Mouse (Mus musculus) adrenal gland, adult 18-20 months (tissue): Measurements from ENCODE around the gene Hcn3. TPM values are rescaled to one million over a fixed set of nuclear protein-coding genes. Genes with fewer than 3 reads are reported as not detected.
"Not testable (repeated sequence)": the region's sequence is repeated elsewhere in the genome, so short reads cannot be mapped to it uniquely, and the experiment has no call there.

ENCODE experiments used
- DNase-seq, 2 experiments: peaks; one replicate each; pipeline ENCODE4 v3.0.0; 2021 to 2022; ENCODE audit warnings: low spot score in 2 of 2
- total RNA-seq, 2 experiments: library from RNA; stranded (reverse); gene quantifications; 1 replicate in 1 of 2; 2 replicates in 1 of 2; pipeline ENCODE4 v1.2.3; 2021

Gene Hcn3
- total RNA-seq, 2 experiments from 2014 or later: 2.6 to 7.7 TPM

DNA sequence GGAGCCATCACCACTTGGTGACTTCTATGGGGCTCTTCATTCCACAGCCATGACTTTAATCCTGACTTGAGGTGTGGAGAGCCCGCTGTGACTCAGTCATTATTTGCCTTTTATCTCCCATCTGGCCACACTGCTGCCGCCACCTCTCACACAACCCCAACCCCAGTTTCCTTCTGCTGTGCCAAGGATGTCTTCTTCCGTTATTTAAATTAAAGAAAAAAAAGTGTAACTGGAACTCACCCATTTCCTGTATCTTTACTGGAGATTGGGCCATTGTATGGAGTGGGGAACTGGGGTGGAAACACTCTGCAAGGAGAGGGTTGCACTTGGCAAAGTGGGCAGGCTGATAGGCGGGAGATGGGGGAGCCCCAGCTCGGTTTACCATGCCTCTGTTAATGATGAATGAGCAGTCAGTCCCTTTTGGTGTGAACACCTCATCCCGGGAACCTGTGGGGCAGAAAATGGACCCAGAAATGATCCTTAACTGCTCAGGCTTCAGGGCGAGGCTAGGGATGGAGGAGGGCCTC is 22.6 kb upstream of the Hcn3 start:
- no peak for DNase-seq

- DNase-seq: no peak
Observed at GRCm38 (mm10) chr3:89181749-89182500, 21.9 kb upstream of the Hcn3 start.

GRCm38 (mm10) chr3:89179056-89179455 is 19.1 kb upstream of the Hcn3 start:
- DNase-seq: no peak

- no peak for DNase-seq
Observed at GRCm38 (mm10) chr3:89178107-89178385, 18.1 kb upstream of the Hcn3 start.

DNA sequence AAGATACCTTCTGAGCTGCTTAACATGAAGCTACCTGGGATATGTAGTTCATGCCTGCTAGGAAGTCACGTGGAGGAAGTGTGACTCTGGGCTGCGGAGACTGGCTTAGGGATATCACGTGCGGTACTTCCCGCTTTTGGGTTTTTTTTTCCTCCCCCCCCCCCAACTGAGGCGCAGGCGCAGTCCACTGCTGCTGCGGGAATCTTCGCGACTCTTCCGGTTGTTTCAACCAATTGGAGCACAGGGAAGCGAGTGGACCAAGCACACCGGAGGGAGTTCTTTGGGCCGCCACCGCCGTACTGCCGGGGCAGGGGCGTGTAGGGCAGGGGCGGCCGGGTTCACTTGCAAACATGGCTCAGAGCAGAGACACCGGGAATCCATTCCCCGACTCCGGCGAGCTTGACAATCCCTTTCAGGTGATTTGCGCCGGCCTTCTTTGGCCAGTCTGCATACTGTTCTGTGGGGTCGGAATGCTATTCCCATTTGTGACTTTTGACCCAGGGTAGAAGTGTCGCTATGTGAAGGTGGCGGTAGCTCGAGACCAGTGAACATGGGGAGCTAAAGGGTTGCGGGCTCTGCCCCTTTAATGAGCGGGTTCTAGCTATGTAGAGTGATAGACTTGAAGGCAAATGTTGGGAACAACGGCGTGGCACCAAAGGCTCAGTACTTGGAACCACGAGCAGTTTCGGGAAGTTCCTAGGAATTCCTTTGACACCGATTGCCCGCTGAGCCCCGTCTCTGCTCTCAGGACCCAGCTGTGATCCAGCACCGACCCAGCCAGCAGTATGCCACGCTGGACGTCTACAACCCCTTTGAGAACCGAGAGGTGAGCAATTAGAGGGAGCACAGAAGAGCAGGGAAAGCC is 17.5 kb upstream of the Hcn3 start, which contains the start of gene Scamp3:
Gene Scamp3 (plus strand): TSS at position 232 of the 865 bp plus-strand sequence.
- peak; percentile 75 to 78 for DNase-seq

DNA sequence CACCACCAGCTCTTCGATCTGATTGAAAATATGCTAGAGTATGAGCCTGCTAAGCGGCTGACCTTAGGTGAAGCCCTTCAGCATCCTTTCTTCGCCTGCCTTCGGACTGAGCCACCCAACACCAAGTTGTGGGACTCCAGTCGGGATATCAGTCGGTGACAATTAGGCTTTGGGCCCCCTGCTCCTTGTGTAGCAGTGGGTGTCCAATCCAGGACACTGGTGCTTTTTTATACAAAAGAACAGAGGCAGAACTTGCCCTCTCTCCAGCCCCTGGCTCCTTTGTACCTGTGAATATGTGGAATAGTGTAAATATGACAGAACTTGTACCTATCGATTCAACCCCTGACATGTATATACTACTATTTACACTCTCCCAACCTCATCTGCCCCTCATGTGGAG is 16.4 kb upstream of the Hcn3 start:
- DNase-seq: no peak

DNA sequence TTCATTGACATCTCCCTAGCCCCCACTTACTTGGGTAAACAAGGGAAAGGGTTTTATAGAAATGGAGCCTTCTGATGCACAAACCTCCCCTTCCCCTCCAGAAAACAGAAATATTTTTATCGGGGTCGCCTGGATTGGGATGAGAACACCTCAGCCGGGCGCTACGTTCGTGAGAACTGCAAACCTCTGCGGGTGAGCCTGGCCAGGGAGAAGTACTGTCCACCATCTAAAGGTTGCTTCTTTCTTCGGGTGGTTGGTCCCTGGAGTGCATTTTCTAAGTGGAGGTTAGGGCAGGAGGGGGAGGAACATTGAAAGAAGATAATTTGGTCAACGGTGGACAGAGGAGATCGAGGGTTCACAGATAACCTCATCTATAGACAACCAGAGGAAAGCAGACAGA is 15.5 kb upstream of the Hcn3 start:
- no peak for DNase-seq

- DNase-seq: no peak
Observed at GRCm38 (mm10) chr3:89174844-89175243, 14.8 kb upstream of the Hcn3 start.

- DNase-seq: no peak
Observed at GRCm38 (mm10) chr3:89166945-89167344, 6.9 kb upstream of the Hcn3 start.

GRCm38 (mm10) chr3:89165268-89165870 is 5.4 kb upstream of the Hcn3 start:
- DNase-seq: no peak

- DNase-seq: peak; percentile 94 to 95
Observed at GRCm38 (mm10) chr3:89164506-89165267, 4.7 kb upstream of the Hcn3 start, which contains the start of gene Clk2. Gene Clk2, plus strand, starts transcription at chr3:89164795.

DNA sequence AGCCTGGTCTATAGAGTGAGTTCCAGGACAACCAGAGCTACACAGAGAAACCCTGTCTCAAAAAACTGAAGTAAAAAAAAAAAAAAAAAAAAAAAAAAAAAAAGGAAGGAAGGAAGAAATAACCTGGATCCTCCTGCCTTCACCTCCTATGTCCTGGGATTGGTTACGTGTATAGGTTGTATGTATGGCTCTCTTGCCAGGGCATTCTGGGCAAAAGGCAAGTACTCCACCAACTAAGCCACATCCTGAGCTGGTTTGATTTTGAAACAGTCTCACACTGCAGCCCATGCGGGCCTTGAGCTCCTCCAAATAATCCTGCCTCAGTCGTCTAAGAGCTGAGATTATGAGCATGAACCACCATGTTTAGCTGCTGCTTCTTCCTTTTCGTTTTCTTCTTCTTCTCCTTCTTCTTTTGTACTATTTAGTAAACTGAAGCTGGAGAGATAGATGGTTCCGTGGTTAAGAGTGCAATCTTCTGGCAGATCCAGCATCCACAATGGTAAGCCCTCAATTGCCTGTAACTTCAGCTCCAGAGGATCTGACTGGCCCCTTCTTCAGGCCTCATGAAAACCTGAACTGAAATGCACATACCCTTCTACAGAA is 3.7 kb upstream of the Hcn3 start:
- DNase-seq: no peak

- DNase-seq: no peak
Observed at GRCm38 (mm10) chr3:89163123-89163522, 3.1 kb upstream of the Hcn3 start.

DNA sequence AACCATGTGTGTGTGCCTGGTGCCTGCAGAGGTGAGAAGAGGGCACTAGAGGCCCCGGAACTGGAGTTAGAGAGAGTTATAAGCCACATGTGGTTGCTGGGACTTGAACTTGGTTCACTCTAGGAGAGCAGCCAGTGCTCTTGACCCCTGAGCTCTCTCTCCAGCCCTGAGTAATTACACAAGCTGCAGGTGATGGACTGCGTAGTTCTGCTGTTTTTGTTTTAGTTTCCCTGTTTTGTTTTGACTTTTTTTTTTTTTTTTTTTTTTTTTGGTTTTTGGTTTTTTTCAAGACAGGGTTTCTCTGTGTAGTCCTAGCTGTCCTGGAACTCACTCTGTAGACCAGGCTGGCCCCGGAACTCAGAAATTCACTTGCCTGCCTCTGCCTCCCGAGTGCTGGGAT is 1.8 kb upstream of the Hcn3 start:
- DNase-seq: no peak

DNA sequence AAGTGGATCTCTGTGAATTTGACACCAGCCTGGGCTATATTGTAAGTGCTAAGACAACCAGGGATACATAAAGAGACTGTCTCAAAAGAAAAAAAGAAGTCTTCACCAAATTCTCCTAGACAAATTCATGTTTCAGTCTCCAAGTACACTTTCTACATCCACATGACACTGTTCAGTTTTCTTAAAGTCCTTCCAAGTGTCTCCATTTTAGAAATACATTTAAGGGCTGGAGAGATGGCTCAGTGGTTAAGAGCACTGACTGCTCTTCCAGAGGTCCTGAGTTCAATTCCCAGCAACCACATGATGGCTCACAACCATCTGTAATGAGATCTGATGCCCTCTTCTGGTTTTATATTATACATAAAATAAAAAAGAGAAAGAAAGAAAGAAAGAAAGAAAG is 1.2 kb upstream of the Hcn3 start:
- not testable (repeated sequence) for DNase-seq

GRCm38 (mm10) chr3:89159211-89159610 is 785 bp downstream of the Hcn3 start:
- DNase-seq: peak; percentile 69 to 71

DNA sequence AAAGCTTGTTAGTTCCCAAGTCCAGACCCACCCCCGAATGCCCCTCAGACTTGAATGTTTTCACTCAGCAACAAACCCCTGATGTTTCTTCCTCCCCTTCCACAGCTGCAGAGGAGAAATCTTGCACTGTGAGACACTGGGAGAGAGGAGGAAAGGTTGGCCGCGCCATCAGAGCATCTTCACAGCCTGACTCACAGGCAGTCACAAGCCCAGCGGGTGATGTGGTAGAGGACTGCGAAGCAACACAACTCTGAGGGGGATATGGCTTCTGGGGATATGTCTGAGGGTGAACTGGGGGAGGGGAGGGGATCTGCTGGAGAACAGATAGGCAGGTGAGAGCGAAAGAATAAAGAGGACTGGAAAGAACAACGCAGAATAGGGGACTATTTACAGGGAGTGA is 1.3 kb downstream of the Hcn3 start:
- no peak for DNase-seq

GRCm38 (mm10) chr3:89156951-89157350 is 3.0 kb downstream of the Hcn3 start:
- DNase-seq: no peak

- DNase-seq: no peak
Observed at GRCm38 (mm10) chr3:89152084-89152835, 7.7 kb downstream of the Hcn3 start.

DNA sequence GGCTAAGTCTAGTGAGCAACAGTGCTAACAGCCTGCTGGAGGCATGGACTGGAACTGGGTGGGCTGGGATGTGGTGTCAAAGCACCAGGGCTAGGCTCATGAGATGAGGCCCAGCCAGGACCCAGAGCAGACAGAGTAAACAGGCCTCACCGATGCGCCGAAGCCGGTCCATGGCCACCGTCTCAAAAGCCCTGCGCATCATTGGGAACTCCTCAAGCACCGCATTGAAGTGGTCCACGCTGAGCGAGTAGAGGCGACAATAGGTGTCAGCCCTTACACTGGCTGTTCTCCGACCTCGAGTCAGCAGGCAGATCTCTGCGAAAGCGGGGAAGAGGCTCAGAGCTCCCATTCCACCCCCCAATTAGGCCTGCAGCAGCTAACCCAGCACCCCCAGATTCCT is 11.4 kb downstream of the Hcn3 start:
- DNase-seq: no peak
